Mouse (Mus musculus): ENCODE results near the gene Plxnb1.
A peak's percentile ranks its signal among the peaks of the same experiment; 100 is the strongest.

Plxnb1 gene

GRCm38 (mm10) chr9:109104083-109104482 is 8.9 kb downstream of the Plxnb1 start:
- DNase-seq: no peak

GRCm38 (mm10) chr9:109105011-109105410 is 9.8 kb downstream of the Plxnb1 start:
- DNase-seq: no peak

- no peak for DNase-seq
Observed at GRCm38 (mm10) chr9:109105648-109106047, 10.5 kb downstream of the Plxnb1 start.

- DNase-seq: no peak
Observed at GRCm38 (mm10) chr9:109107341-109107740, 12.2 kb downstream of the Plxnb1 start.

- no peak for DNase-seq
Observed at GRCm38 (mm10) chr9:109110240-109110639, 15.1 kb downstream of the Plxnb1 start.

GRCm38 (mm10) chr9:109111101-109111500 is 15.9 kb downstream of the Plxnb1 start:
- DNase-seq: no peak

- DNase-seq: no peak
Observed at GRCm38 (mm10) chr9:109111591-109111990, 16.4 kb downstream of the Plxnb1 start.

GRCm38 (mm10) chr9:109113331-109113730 is 18.1 kb downstream of the Plxnb1 start:
- DNase-seq: no peak

- DNase-seq: no peak
Observed at GRCm38 (mm10) chr9:109114276-109114675, 19.1 kb downstream of the Plxnb1 start.

GRCm38 (mm10) chr9:109114871-109115270 is 19.7 kb downstream of the Plxnb1 start:
- no peak for DNase-seq

- no peak for DNase-seq
Observed at GRCm38 (mm10) chr9:109116205-109116604, 21.0 kb downstream of the Plxnb1 start.

- DNase-seq: no peak
Observed at GRCm38 (mm10) chr9:109118106-109118505, 22.9 kb downstream of the Plxnb1 start.

- DNase-seq: no peak
Observed at GRCm38 (mm10) chr9:109119571-109119970, 24.4 kb downstream of the Plxnb1 start.

- DNase-seq: no peak
Observed at GRCm38 (mm10) chr9:109120956-109121355, 25.8 kb downstream of the Plxnb1 start.

GRCm38 (mm10) chr9:109122553-109123085 is 27.4 kb downstream of the Plxnb1 start:
- DNase-seq: peak; percentile 51

GRCm38 (mm10) chr9:109123266-109123665 is 28.1 kb downstream of the Plxnb1 start:
- no peak for DNase-seq

- DNase-seq: no peak
Observed at GRCm38 (mm10) chr9:109124164-109124563, 29.0 kb downstream of the Plxnb1 start.

- DNase-seq: no peak
Observed at GRCm38 (mm10) chr9:109125043-109125442, 29.9 kb downstream of the Plxnb1 start.

GRCm38 (mm10) chr9:109125481-109125880 is 30.3 kb downstream of the Plxnb1 start:
- no peak for DNase-seq

- DNase-seq: no peak
Observed at GRCm38 (mm10) chr9:109127076-109127475, 31.9 kb downstream of the Plxnb1 start.

- no peak for DNase-seq
Observed at GRCm38 (mm10) chr9:109128211-109128610, 33.0 kb downstream of the Plxnb1 start.

- DNase-seq: no peak
Observed at GRCm38 (mm10) chr9:109130076-109130475, 34.9 kb downstream of the Plxnb1 start.

GRCm38 (mm10) chr9:109140414-109140813 is 45.2 kb downstream of the Plxnb1 start:
- peak; percentile 31 for DNase-seq

- DNase-seq: no peak
Observed at GRCm38 (mm10) chr9:109161941-109162340, 66.8 kb downstream of the Plxnb1 start, which contains the start of gene Fbxw21. TSS of gene Fbxw21 (minus strand) at chr9:109162041.

GRCm38 (mm10) chr9:109167316-109167715 is 72.1 kb downstream of the Plxnb1 start:
- no peak for DNase-seq
